Mouse (Mus musculus) heart, embryonic 10.5 days (tissue): ENCODE data around the gene Arl14ep. TPM values are rescaled to one million over a fixed set of nuclear protein-coding genes. Genes with fewer than 3 reads are reported as not detected.
"Not testable (repeated sequence)": the region's sequence is repeated elsewhere in the genome, so short reads cannot be mapped to it uniquely, and the experiment has no call there.

Source experiments
- DNase-seq: peaks from one replicate; pipeline ENCODE4 v3.0.0-alpha.2; 2017; ENCODE audit warnings: low spot score
- H3K27ac ChIP-seq: fragments of 300-500 bp; sonication (generic); 2 replicates; pipeline ENCODE4 v1.5.1; 2016; ENCODE audit warnings: mild to moderate bottlenecking
- H3K27me3 ChIP-seq: fragments of 300-500 bp; sonication (generic); 2 replicates; pipeline ENCODE4 v1.6.1; 2016; ENCODE audit warnings: mild to moderate bottlenecking; ENCODE audit not compliant: poor library complexity, insufficient read depth, severe bottlenecking
- H3K36me3 ChIP-seq: fragments of 300-500 bp; sonication (generic); 2 replicates; pipeline ENCODE4 v1.6.1; 2016; ENCODE audit warnings: mild to moderate bottlenecking, moderate library complexity
- H3K4me1 ChIP-seq: fragments of 300-500 bp; sonication (generic); 2 replicates; pipeline ENCODE4 v1.6.1; 2016; ENCODE audit warnings: mild to moderate bottlenecking
- H3K4me3 ChIP-seq: fragments of 300-500 bp; sonication (generic); 2 replicates; pipeline ENCODE4 v1.5.1; 2016; ENCODE audit warnings: mild to moderate bottlenecking, moderate library complexity
- H3K9me3 ChIP-seq: fragments of 300-500 bp; sonication (generic); 2 replicates; pipeline ENCODE4 v1.6.1; 2016; ENCODE audit warnings: mild to moderate bottlenecking, moderate library complexity
- WGBS: fragments of 180-500 bp; shearing (Covaris S2); methylation state at CpG from one replicate; pipeline ENCODE4 v1.1.7; 2016; 5-methylcytosine and 5-hydroxymethylcytosine counted together
- polyA plus RNA-seq: library from polyadenylated mRNA; unstranded; fragments of >200 nt; fragmentation: Nextera tagmentation; extraction: Ambion mirVana; gene quantifications from 2 replicates; pipeline ENCODE4 v1.2.1, GENCODE M21; 2016

The Arl14ep gene
- 27.9 and 33.0 TPM in 2 replicates for polyA plus RNA-seq

DNA sequence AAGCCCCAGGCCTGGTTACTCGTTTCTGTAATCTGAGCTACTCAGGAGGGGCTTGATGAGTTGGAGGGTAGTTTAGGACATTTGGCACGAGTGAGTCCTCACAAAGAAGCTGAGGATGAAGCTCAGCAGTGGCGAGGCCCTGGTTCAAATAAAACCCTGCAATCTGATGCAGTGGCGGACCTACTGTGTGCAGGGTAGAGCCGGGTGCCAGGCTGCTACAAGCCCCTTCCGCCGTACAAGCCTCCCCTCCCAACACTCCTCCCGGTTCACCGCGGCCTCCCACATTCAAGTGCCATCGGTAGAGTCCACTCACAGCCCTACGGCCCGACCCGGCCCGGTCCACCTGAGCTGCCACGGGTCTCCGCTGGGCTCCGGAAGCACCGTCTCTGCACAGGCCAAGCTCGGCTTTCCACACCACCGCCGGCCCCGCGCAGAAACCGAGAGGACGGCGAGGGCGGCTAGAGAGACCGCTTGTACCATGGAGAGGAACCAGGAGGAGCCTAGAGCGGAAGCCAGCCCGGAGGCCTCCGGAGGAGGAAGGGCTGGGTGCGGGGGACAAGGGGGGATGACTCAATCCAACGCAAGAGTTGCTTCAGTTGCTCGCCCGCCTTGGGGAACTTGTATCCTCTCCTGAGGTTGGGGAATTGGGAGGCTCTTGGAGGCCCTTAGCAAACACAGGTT, at the start of gene Arl14ep:
Arl14ep (minus strand) TSS at position 466 of the 681 bp plus-strand sequence.
- WGBS, result 1% methylated on average over 36 of the region's 36 CpGs
- Histone ChIP-seq H3K9me3 (no peaks in the 10 kb centered on the region), H3K4me1 (peaks cover 12% of the 10 kb centered on the region; the same call in 1 of the 2 replicates), H3K27ac (peak within 1 kb of the TSS; percentile 95), H3K27me3 (no peaks in the 10 kb centered on the region), H3K36me3 (peaks cover 2% of the 10 kb centered on the region; the same call in 1 of the 2 replicates), H3K4me3 (peak within 1 kb of the TSS; percentile 86)
- peak; percentile 94 for DNase-seq

DNA sequence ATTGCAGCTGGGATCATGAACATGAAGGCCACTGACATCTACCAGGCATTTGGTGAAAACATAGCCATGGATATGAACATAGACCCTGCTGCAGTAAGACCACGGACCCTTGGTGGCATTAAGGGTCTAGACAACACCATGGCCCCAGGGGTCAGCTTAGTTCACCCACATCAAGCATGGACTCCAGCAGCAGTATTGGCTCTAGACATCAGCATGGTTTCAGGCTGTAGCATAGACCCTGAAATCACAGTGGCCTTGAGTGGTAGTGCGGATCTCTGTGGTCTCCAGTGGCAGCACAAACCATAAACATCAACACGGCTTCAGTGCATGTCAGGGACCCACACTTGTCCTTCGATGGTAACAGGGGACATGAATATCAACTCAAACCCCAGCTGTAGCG, 48.5 kb upstream of the Arl14ep start:
- Histone ChIP-seq H3K36me3 (no peaks in the 10 kb centered on the region), H3K9me3 (no peaks in the 10 kb centered on the region), H3K27me3 (no peaks in the 10 kb centered on the region), H3K4me1 (no peaks in the 10 kb centered on the region), H3K4me3 (no peak overlapping the region), H3K27ac (no peak overlapping the region)
- WGBS, result 91% methylated on average over 5 of the region's 5 CpGs
- DNase-seq, result no peak

DNA sequence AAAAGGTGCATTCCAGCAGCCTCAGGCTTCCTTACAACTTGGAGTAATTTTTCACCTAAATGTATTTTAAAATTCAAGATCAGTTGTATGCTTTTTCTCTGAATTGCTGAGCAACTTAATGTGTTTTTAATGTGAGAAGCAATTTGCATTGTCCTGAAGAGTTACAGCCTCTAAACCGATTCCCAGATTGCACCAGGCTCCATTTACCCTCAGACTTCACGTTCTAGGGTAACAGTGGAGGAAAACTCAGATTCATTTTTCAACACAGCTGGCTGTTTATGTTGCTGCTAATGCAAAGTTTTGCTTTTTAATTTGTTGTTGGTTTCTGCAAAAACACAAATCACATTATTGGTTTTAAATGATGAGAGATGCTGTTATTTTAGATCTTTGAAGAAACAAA, 45.1 kb upstream of the Arl14ep start:
- Histone ChIP-seq H3K27ac (no peak overlapping the region), H3K27me3 (no peaks in the 10 kb centered on the region), H3K36me3 (no peaks in the 10 kb centered on the region), H3K4me1 (no peaks in the 10 kb centered on the region), H3K4me3 (no peak overlapping the region), H3K9me3 (no peaks in the 10 kb centered on the region)
- WGBS, result 71% methylated on average over 2 of the region's 2 CpGs
- no peak for DNase-seq

GRCm38 (mm10) chr2:107013161-107013560, 38.9 kb upstream of the Arl14ep start:
- H3K4me1 ChIP-seq, result peaks cover 4% of the 10 kb centered on the region; the same call in 1 of the 2 replicates
- no peaks in the 10 kb centered on the region for H3K9me3 ChIP-seq
- no peak for DNase-seq
- H3K27ac ChIP-seq, result no peak overlapping the region
- H3K36me3 ChIP-seq, result no peaks in the 10 kb centered on the region
- H3K27me3 ChIP-seq, result no peaks in the 10 kb centered on the region
- 84% methylated on average over 4 of the region's 4 CpGs for WGBS
- no peak overlapping the region for H3K4me3 ChIP-seq

GRCm38 (mm10) chr2:107012318-107012717, 38.1 kb upstream of the Arl14ep start:
- no peaks in the 10 kb centered on the region for H3K36me3 ChIP-seq
- no peaks in the 10 kb centered on the region for H3K27me3 ChIP-seq
- no peak for DNase-seq
- no peak overlapping the region for H3K4me3 ChIP-seq
- WGBS, result 33% methylated on average over 4 of the region's 4 CpGs
- H3K4me1 ChIP-seq, result peaks cover 4% of the 10 kb centered on the region; the same call in 1 of the 2 replicates
- H3K27ac ChIP-seq, result peak overlapping the region; percentile 70; the same call in 1 of the 2 replicates
- no peaks in the 10 kb centered on the region for H3K9me3 ChIP-seq

DNA sequence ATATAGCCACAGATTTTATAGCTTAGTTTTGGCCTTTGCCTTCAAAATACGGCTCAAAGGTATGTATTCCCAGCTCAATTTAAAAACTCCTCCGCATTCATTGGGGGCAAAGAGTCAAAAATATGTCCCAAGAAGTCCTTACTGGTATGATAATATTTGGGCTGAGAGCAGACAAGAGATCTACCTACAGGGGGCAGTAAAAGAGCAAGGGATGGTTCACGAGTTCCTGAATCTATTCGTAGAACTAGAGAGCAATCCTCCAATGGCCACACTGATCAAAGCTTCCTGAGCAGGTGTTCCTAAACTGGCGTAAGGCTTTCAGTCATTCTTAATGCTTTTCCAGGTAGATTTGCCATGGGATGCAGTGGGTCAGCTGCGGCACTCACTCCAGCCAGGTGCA, 35.9 kb upstream of the Arl14ep start:
- H3K4me1 ChIP-seq, result peaks cover 4% of the 10 kb centered on the region; the same call in 1 of the 2 replicates
- no peaks in the 10 kb centered on the region for H3K27me3 ChIP-seq
- DNase-seq, result no peak
- no peaks in the 10 kb centered on the region for H3K9me3 ChIP-seq
- no peak overlapping the region for H3K4me3 ChIP-seq
- no peaks in the 10 kb centered on the region for H3K36me3 ChIP-seq
- WGBS, result 78% methylated on average over 6 of the region's 6 CpGs
- H3K27ac ChIP-seq, result no peak overlapping the region

DNA sequence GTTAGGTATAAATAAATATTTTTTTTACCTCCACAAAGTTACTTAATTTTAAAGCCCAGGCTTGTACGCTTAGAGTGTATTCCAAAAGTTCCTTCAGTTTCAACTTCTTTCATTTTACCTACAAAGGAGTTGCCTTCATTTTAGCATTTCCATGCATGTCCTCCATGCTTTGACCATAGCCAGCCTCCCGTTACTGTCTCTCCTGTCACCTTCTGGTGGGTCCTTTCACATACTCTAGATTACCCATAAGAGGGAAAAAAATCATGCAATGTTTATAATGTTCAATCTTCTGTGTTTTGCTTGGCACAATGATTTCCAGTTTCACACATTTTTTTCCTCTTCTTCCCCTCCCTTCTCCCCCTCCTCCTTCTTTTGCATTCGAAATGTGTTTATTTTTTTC, 32.2 kb upstream of the Arl14ep start:
- no peak for DNase-seq
- Histone ChIP-seq H3K9me3 (no peaks in the 10 kb centered on the region), H3K4me1 (no peaks in the 10 kb centered on the region), H3K27ac (no peak overlapping the region), H3K36me3 (no peaks in the 10 kb centered on the region), H3K4me3 (no peak overlapping the region), H3K27me3 (no peaks in the 10 kb centered on the region)
- WGBS, result 80% methylated on average over 3 of the region's 3 CpGs

DNA sequence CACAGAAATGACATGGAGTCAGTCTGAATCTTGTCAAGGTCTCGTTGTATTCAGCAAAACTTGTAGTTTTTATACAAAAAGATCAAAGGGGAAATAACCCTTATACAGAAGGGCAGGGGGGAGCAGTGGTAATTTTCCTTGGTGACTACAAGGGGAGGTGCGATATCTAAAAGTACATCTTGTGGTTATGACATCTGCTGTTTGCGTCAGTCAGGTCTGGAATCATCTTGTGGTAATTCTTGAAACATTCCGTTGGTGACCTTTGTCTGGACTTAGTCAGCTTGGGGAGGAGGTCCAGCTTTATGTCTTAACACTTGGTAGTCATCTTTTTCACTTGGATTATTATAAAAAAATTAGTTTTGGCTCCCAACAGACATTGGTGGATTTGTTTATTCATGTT, 31.7 kb upstream of the Arl14ep start:
- not testable (repeated sequence) for H3K4me1 ChIP-seq
- WGBS, result 82% methylated on average over 4 of the region's 4 CpGs

GRCm38 (mm10) chr2:106991261-106991660, 17.0 kb upstream of the Arl14ep start:
- DNase-seq, result no peak
- Histone ChIP-seq H3K27ac (no peak overlapping the region), H3K36me3 (no peaks in the 10 kb centered on the region), H3K9me3 (no peaks in the 10 kb centered on the region), H3K4me1 (peaks cover 3% of the 10 kb centered on the region; the same call in 1 of the 2 replicates), H3K4me3 (no peak overlapping the region), H3K27me3 (no peaks in the 10 kb centered on the region)
- 61% methylated on average over 1 of the region's 1 CpGs for WGBS

More for the DNA sequence above, 31.7 kb upstream of the Arl14ep start:
- not testable (repeated sequence) for H3K9me3 ChIP-seq, H3K27ac ChIP-seq, H3K4me3 ChIP-seq, H3K36me3 ChIP-seq, H3K27me3 ChIP-seq, DNase-seq

GRCm38 (mm10) chr2:106984945-106985344, 10.7 kb upstream of the Arl14ep start:
- Histone ChIP-seq H3K27me3 (no peaks in the 10 kb centered on the region), H3K36me3 (no peaks in the 10 kb centered on the region), H3K4me3 (no peak overlapping the region), H3K9me3 (no peaks in the 10 kb centered on the region), H3K4me1 (peaks cover 15% of the 10 kb centered on the region), H3K27ac (peak overlapping the region; percentile 52; the same call in 1 of the 2 replicates)
- WGBS, result 69% methylated on average over 2 of the region's 2 CpGs
- DNase-seq, result no peak

DNA sequence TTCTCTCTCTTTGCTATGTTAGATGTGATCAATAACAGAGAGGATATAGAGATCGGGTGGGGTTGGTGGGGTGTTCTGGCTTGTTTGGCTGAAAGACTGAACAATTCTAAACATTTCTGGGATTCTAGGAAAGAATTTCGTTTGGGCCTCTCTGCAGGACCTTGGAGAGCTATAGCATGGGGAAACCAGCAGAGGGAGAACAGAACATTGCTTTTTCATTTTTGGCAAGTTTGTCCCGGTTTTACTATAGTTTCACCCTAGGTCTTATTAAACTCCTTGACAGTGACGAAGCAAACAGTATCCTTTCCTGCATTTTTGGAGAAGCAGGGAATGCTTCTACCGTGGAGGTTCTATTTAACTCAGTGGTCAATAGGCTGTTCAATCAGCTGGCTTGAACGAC, 8.3 kb upstream of the Arl14ep start:
- Histone ChIP-seq H3K27me3 (no peaks in the 10 kb centered on the region), H3K36me3 (no peaks in the 10 kb centered on the region), H3K9me3 (no peaks in the 10 kb centered on the region), H3K4me1 (peaks cover 12% of the 10 kb centered on the region), H3K4me3 (no peak overlapping the region), H3K27ac (no peak overlapping the region)
- WGBS, result 51% methylated on average over 6 of the region's 6 CpGs
- DNase-seq, result peak; percentile 6

DNA sequence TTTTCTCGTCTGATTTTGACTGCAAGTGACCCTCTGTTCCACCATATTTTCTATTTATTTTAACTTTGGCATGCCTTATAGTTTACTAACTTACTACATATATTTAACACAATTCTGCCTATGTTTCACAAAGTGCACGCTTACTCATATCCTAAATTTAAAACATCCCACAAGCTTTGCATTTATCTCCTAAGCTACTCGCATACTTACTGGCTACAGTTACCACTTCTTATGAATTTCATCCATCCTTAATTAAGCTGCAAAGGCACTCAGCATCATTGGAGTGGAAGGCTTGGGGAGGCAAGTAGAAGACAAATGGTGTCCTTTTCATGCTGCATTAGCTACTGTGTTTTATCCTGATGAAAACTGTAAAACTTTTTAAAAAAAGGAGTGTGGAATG, 2.2 kb upstream of the Arl14ep start:
- peaks cover 6% of the 10 kb centered on the region; the same call in 1 of the 2 replicates for H3K4me1 ChIP-seq
- peak; percentile 11 for DNase-seq
- no peaks in the 10 kb centered on the region for H3K36me3 ChIP-seq
- WGBS, result 84% methylated on average over 3 of the region's 3 CpGs
- no peaks in the 10 kb centered on the region for H3K9me3 ChIP-seq
- no peak overlapping the region for H3K27ac ChIP-seq
- no peaks in the 10 kb centered on the region for H3K27me3 ChIP-seq
- H3K4me3 ChIP-seq, result no peak overlapping the region

GRCm38 (mm10) chr2:106973332-106973958, 779 bp downstream of the Arl14ep start:
- Histone ChIP-seq H3K36me3 (peaks cover 9% of the 10 kb centered on the region), H3K9me3 (no peaks in the 10 kb centered on the region), H3K27ac (peak overlapping the region; percentile 95), H3K4me1 (peaks cover 12% of the 10 kb centered on the region; the same call in 1 of the 2 replicates), H3K4me3 (peak overlapping the region; percentile 86), H3K27me3 (no peaks in the 10 kb centered on the region)
- DNase-seq, result no peak
- 64% methylated on average over 17 of the region's 17 CpGs for WGBS
